Mouse (Mus musculus): ENCODE measurements at regions not wholly inside any gene's neighbourhood (a gene's known extent, or its start where the extent isn't known, plus 50 kb on each side); places are given as distances from the start of the nearest gene placed in this dataset.
A peak's percentile ranks its signal among the peaks of the same experiment; 100 is the strongest.

- Histone ChIP-seq H3K79me2 (ENCODE audit: control insufficient read depth, insufficient read depth) (no peaks in the 10 kb centered on the region), H3K27me3 (ENCODE audit: control insufficient read depth, insufficient read depth, insufficient read length) (no peaks in the 10 kb centered on the region), H3K36me3 (ENCODE audit: control insufficient read depth, insufficient read depth) (no peaks in the 10 kb centered on the region), H3ac (ENCODE audit: control insufficient read depth, insufficient read length) (no peak overlapping the region), H3K4me3 (peak overlapping the region; percentile 30), H3K4me2 (ENCODE audit: low read depth) (peak overlapping the region; percentile 81)
- TF ChIP-seq USF1 (IDR thresholded peaks at IDR 0.05; ENCODE audit: low read depth) (no peak), E2F4 (IDR thresholded peaks at IDR 0.05; ENCODE audit: insufficient read depth) (no peak), MYOG (IDR thresholded peaks at IDR 0.05; ENCODE audit: control insufficient read depth in 1 of 3, insufficient read depth in 1 of 3, insufficient read length in 2 of 3, low read depth in 2 of 3) (no peak), REST (IDR thresholded peaks at IDR 0.05; ENCODE audit: insufficient read depth, insufficient read length) (no peak)
These were observed 249.5 kb downstream of the Ankrd50 start for GRCm38 (mm10) chr3:38235033-38235735.

- TF ChIP-seq MYOG (IDR thresholded peaks at IDR 0.05; ENCODE audit: control insufficient read depth in 1 of 3, insufficient read depth in 1 of 3, insufficient read length in 2 of 3, low read depth in 2 of 3), result peak in 1 of 3 experiments; percentile 11
- TF ChIP-seq TCF12 (IDR thresholded peaks at IDR 0.05; ENCODE audit: insufficient read depth, poor library complexity, severe bottlenecking), result peak; percentile 20
- peak; percentile 50 to 82 (median 70) for TF ChIP-seq MYOD1 (IDR thresholded peaks at IDR 0.05; ENCODE audit: control insufficient read depth in 1 of 3, insufficient read length in 2 of 3, low read depth in 2 of 3)
- TF ChIP-seq POLR2A (IDR thresholded peaks at IDR 0.05; ENCODE audit: insufficient read length, low read depth), result no peak
- Histone ChIP-seq H3ac (ENCODE audit: control insufficient read depth, insufficient read length) (no peak overlapping the region), H3K4me3 (peak overlapping the region; percentile 30), H3K79me2 (ENCODE audit: control insufficient read depth, insufficient read depth) (no peaks in the 10 kb centered on the region), H3K27me3 (ENCODE audit: control insufficient read depth, insufficient read depth, insufficient read length) (no peaks in the 10 kb centered on the region), H3K4me2 (ENCODE audit: low read depth) (peak overlapping the region; percentile 81), H3K36me3 (ENCODE audit: control insufficient read depth, insufficient read depth) (no peaks in the 10 kb centered on the region)
These were observed 250.1 kb downstream of the Ankrd50 start for GRCm38 (mm10) chr3:38234534-38234933.

GRCm38 (mm10) chr3:38234006-38234405 is 250.6 kb downstream of the Ankrd50 start:
- Histone ChIP-seq H3K4me3 (no peak overlapping the region), H3K4me2 (ENCODE audit: low read depth) (peak overlapping the region; percentile 81), H3ac (ENCODE audit: control insufficient read depth, insufficient read length) (no peak overlapping the region), H3K79me2 (ENCODE audit: control insufficient read depth, insufficient read depth) (no peaks in the 10 kb centered on the region), H3K36me3 (ENCODE audit: control insufficient read depth, insufficient read depth) (no peaks in the 10 kb centered on the region), H3K27me3 (ENCODE audit: control insufficient read depth, insufficient read depth, insufficient read length) (no peaks in the 10 kb centered on the region)
- no peak for TF ChIP-seq CEBPB (IDR thresholded peaks at IDR 0.05; ENCODE audit: insufficient read depth, poor library complexity, severe bottlenecking)
- TF ChIP-seq MAX (IDR thresholded peaks at IDR 0.05; ENCODE audit: low read depth), result no peak
- TF ChIP-seq MYOG (IDR thresholded peaks at IDR 0.05; ENCODE audit: control insufficient read depth in 1 of 3, insufficient read depth in 1 of 3, insufficient read length in 2 of 3, low read depth in 2 of 3), result no peak

- Histone ChIP-seq H3K4me3 (no peak overlapping the region), H3K79me2 (ENCODE audit: control insufficient read depth, insufficient read depth) (no peaks in the 10 kb centered on the region), H3K27me3 (ENCODE audit: control insufficient read depth, insufficient read depth, insufficient read length) (no peaks in the 10 kb centered on the region), H3K4me2 (ENCODE audit: low read depth) (peak overlapping the region; percentile 45), H3K36me3 (ENCODE audit: control insufficient read depth, insufficient read depth) (no peaks in the 10 kb centered on the region), H3ac (ENCODE audit: control insufficient read depth, insufficient read length) (no peak overlapping the region)
- no peak for TF ChIP-seq MYOD1 (IDR thresholded peaks at IDR 0.05; ENCODE audit: control insufficient read depth in 1 of 3, insufficient read length in 2 of 3, low read depth in 2 of 3)
- no peak for TF ChIP-seq TCF3 (IDR thresholded peaks at IDR 0.05; ENCODE audit: insufficient read length, low read depth)
- no peak for TF ChIP-seq REST (IDR thresholded peaks at IDR 0.05; ENCODE audit: insufficient read depth, insufficient read length)
- no peak for TF ChIP-seq POLR2A (IDR thresholded peaks at IDR 0.05; ENCODE audit: insufficient read length, low read depth)
- no peak for TF ChIP-seq MYOG (IDR thresholded peaks at IDR 0.05; ENCODE audit: control insufficient read depth in 1 of 3, insufficient read depth in 1 of 3, insufficient read length in 2 of 3, low read depth in 2 of 3)
- no peak for TF ChIP-seq USF1 (IDR thresholded peaks at IDR 0.05; ENCODE audit: low read depth)
- no peak for TF ChIP-seq CEBPB (IDR thresholded peaks at IDR 0.05; ENCODE audit: insufficient read depth, poor library complexity, severe bottlenecking)
- no peak for TF ChIP-seq POLR2AphosphoS2 (IDR thresholded peaks at IDR 0.05; ENCODE audit: insufficient read length, low read depth)
- no peak for TF ChIP-seq SRF (IDR thresholded peaks at IDR 0.05; ENCODE audit: control insufficient read depth, insufficient read length, low read depth)
- no peak for TF ChIP-seq MAX (IDR thresholded peaks at IDR 0.05; ENCODE audit: low read depth)
- no peak for TF ChIP-seq E2F4 (IDR thresholded peaks at IDR 0.05; ENCODE audit: insufficient read depth)
- no peak for TF ChIP-seq TCF12 (IDR thresholded peaks at IDR 0.05; ENCODE audit: insufficient read depth, poor library complexity, severe bottlenecking)
These were observed 251.6 kb downstream of the Ankrd50 start for GRCm38 (mm10) chr3:38233091-38233490.

GRCm38 (mm10) chr3:38232111-38233076 is 252.2 kb downstream of the Ankrd50 start:
- Histone ChIP-seq H3K27me3 (ENCODE audit: control insufficient read depth, insufficient read depth, insufficient read length) (no peaks in the 10 kb centered on the region), H3K36me3 (ENCODE audit: control insufficient read depth, insufficient read depth) (no peaks in the 10 kb centered on the region), H3K79me2 (ENCODE audit: control insufficient read depth, insufficient read depth) (no peaks in the 10 kb centered on the region), H3ac (ENCODE audit: control insufficient read depth, insufficient read length) (no peak overlapping the region), H3K4me2 (ENCODE audit: low read depth) (peak overlapping the region; percentile 58), H3K4me3 (no peak overlapping the region)
- TF ChIP-seq POLR2A (IDR thresholded peaks at IDR 0.05; ENCODE audit: insufficient read length, low read depth), result no peak
- no peak for TF ChIP-seq SRF (IDR thresholded peaks at IDR 0.05; ENCODE audit: control insufficient read depth, insufficient read length, low read depth)
- TF ChIP-seq POLR2AphosphoS2 (IDR thresholded peaks at IDR 0.05; ENCODE audit: insufficient read length, low read depth), result no peak
- TF ChIP-seq REST (IDR thresholded peaks at IDR 0.05; ENCODE audit: insufficient read depth, insufficient read length), result no peak
- TF ChIP-seq CEBPB (IDR thresholded peaks at IDR 0.05; ENCODE audit: insufficient read depth, poor library complexity, severe bottlenecking), result no peak
- peak; percentile 50 to 88 (median 83) for TF ChIP-seq MYOG (IDR thresholded peaks at IDR 0.05; ENCODE audit: control insufficient read depth in 1 of 3, insufficient read depth in 1 of 3, insufficient read length in 2 of 3, low read depth in 2 of 3)
- TF ChIP-seq TCF12 (IDR thresholded peaks at IDR 0.05; ENCODE audit: insufficient read depth, poor library complexity, severe bottlenecking), result peak; percentile 94
- no peak for TF ChIP-seq USF1 (IDR thresholded peaks at IDR 0.05; ENCODE audit: low read depth)
- TF ChIP-seq TCF3 (IDR thresholded peaks at IDR 0.05; ENCODE audit: insufficient read length, low read depth), result peak; percentile 64
- no peak for TF ChIP-seq MAX (IDR thresholded peaks at IDR 0.05; ENCODE audit: low read depth)
- peak; percentile 66 to 82 (median 72) for TF ChIP-seq MYOD1 (IDR thresholded peaks at IDR 0.05; ENCODE audit: control insufficient read depth in 1 of 3, insufficient read length in 2 of 3, low read depth in 2 of 3)
- TF ChIP-seq E2F4 (IDR thresholded peaks at IDR 0.05; ENCODE audit: insufficient read depth), result no peak

Measured in myocyte (in vitro differentiated cells).